Mouse (Mus musculus) C2C12 (cell line): ENCODE data around the gene Nhp2.

Experiments used
- CTCF ChIP-seq: IDR thresholded peaks from one replicate; pipeline ENCODE4 v1.5.1; 2011; ENCODE audit not compliant: control insufficient read depth, insufficient read depth, insufficient read length
- FOSL1 ChIP-seq: IDR thresholded peaks from one replicate; pipeline ENCODE4 v1.8.0; 2011; ENCODE audit warnings: mild to moderate bottlenecking, low read length; ENCODE audit not compliant: poor library complexity, insufficient read depth, severe bottlenecking
- MAX ChIP-seq: IDR thresholded peaks from one replicate; pipeline ENCODE4 v1.6.1; 2011; ENCODE audit warnings: mild to moderate bottlenecking, control low read depth
- USF1 ChIP-seq: IDR thresholded peaks from one replicate; pipeline ENCODE4 v1.6.1; 2011; ENCODE audit warnings: low read depth, mild to moderate bottlenecking, control low read depth, moderate library complexity

DNA sequence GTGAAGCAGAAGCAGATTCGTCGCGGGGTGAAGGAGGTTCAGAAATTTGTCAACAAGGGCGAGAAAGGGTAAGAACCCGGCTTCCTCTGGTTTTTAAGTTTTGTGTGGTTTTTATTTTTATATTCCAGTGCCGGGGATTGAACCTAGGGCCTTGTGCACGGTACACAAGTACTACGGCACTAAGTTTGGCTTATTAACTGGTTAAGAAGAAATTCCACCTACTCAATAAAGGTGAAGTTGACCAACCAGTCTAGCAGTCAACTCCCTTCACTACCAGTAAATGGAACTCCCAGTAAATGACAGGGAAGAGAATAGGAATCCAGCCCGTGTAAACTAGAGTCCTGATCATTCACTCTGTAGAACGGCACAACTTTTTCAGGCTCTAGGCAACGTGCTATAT, 549 bp downstream of the Nhp2 start:
- TF ChIP-seq CTCF (no peak), FOSL1 (no peak), MAX (no peak), USF1 (no peak)
